Mouse (Mus musculus) intestine, embryonic 16.5 days (tissue): ENCODE measurements around the gene Tmem222. TPM values are rescaled to one million over a fixed set of nuclear protein-coding genes. Genes with fewer than 3 reads are reported as not detected.

ENCODE experiments used
- ATAC-seq: fragments of 200-750 bp; cut with Nextera tagmentation; 2 replicates; pipeline ENCODE4 v1.8.0; 2017; ENCODE audit warnings: moderate TSS enrichment, moderate library complexity
- H3K27ac ChIP-seq: fragments of 300-500 bp; sonication (generic); 2 replicates; pipeline ENCODE4 v1.5.1; 2014; ENCODE audit warnings: mild to moderate bottlenecking, low read length
- H3K27me3 ChIP-seq: fragments of 300-500 bp; sonication (generic); replicated peaks from 2 replicates; pipeline ENCODE4 v1.6.1; 2014; ENCODE audit warnings: low read length, control low read depth, mixed read lengths; ENCODE audit not compliant: control insufficient read depth, insufficient read depth
- H3K36me3 ChIP-seq: fragments of 300-500 bp; sonication (generic); 2 replicates; pipeline ENCODE4 v1.6.1; 2014; ENCODE audit warnings: low read length, control low read depth; ENCODE audit not compliant: control insufficient read depth, insufficient read depth
- H3K4me1 ChIP-seq: fragments of 300-500 bp; sonication (generic); 2 replicates; pipeline ENCODE4 v1.6.1; 2014; ENCODE audit warnings: low read length, control low read depth, mixed read lengths; ENCODE audit not compliant: control insufficient read depth, insufficient read depth
- H3K4me2 ChIP-seq: fragments of 300-500 bp; sonication (generic); 2 replicates; pipeline ENCODE4 v1.6.1; 2014; ENCODE audit warnings: low read depth, low read length, control low read depth
- H3K4me3 ChIP-seq: fragments of 300-500 bp; sonication (generic); 2 replicates; pipeline ENCODE4 v1.5.1; 2014; ENCODE audit warnings: mild to moderate bottlenecking, low read length
- H3K9ac ChIP-seq: fragments of 300-500 bp; sonication (generic); 2 replicates; pipeline ENCODE4 v1.6.1; 2014; ENCODE audit warnings: low read depth, low read length
- H3K9me3 ChIP-seq: fragments of 300-500 bp; sonication (generic); 2 replicates; pipeline ENCODE4 v1.6.1; 2016; ENCODE audit warnings: low read length, control low read depth; ENCODE audit not compliant: control insufficient read depth
- WGBS: fragments of 180-500 bp; shearing (Covaris S2); extraction: QIAGEN DNeasy Blood & Tissue Kit; methylation state at CpG from one replicate; pipeline ENCODE4 v1.1.7; 2014; 5-methylcytosine and 5-hydroxymethylcytosine counted together
- polyA plus RNA-seq: library from polyadenylated mRNA; unstranded; fragments of >200 nt; fragmentation: Nextera tagmentation; extraction: Ambion mirVana; gene quantifications from 2 replicates; pipeline ENCODE4 v1.2.1, GENCODE M21; 2015

Gene Tmem222
- polyA plus RNA-seq, 1 experiment from 2014 or later = 75.7 TPM

GRCm38 (mm10) chr4:133270929-133271328, 6.7 kb downstream of the Tmem222 start:
- Histone ChIP-seq H3K27ac (no peak overlapping the region), H3K4me3 (no peak overlapping the region), H3K4me2 (no peak overlapping the region), H3K4me1 (peaks cover 5% of the 10 kb centered on the region), H3K36me3 (peaks cover 10% of the 10 kb centered on the region; the same call in 1 of the 2 replicates), H3K9me3 (no peaks in the 10 kb centered on the region), H3K9ac (no peak overlapping the region), H3K27me3 (no peaks in the 10 kb centered on the region)
- ATAC-seq = no peak
- 89% methylated on average over 9 of the region's 9 CpGs for WGBS

GRCm38 (mm10) chr4:133269596-133269995, 8.0 kb downstream of the Tmem222 start:
- Histone ChIP-seq H3K27me3 (no peaks in the 10 kb centered on the region), H3K27ac (no peak overlapping the region), H3K9me3 (no peaks in the 10 kb centered on the region), H3K36me3 (peaks cover 21% of the 10 kb centered on the region), H3K4me3 (no peak overlapping the region), H3K9ac (no peak overlapping the region), H3K4me1 (no peaks in the 10 kb centered on the region), H3K4me2 (no peak overlapping the region)
- WGBS = 94% methylated on average over 3 of the region's 3 CpGs
- ATAC-seq = no peak

GRCm38 (mm10) chr4:133268931-133269330, 8.7 kb downstream of the Tmem222 start:
- Histone ChIP-seq H3K4me1 (no peaks in the 10 kb centered on the region), H3K4me3 (no peak overlapping the region), H3K4me2 (no peak overlapping the region), H3K27ac (no peak overlapping the region), H3K27me3 (no peaks in the 10 kb centered on the region), H3K9me3 (no peaks in the 10 kb centered on the region), H3K36me3 (peaks cover 22% of the 10 kb centered on the region), H3K9ac (no peak overlapping the region)
- ATAC-seq = no peak
- WGBS = 94% methylated on average over 3 of the region's 3 CpGs

GRCm38 (mm10) chr4:133266248-133266880, 11.2 kb downstream of the Tmem222 start:
- H3K27me3 ChIP-seq = no peaks in the 10 kb centered on the region
- H3K9ac ChIP-seq = no peak overlapping the region
- H3K27ac ChIP-seq = no peak overlapping the region
- H3K4me2 ChIP-seq = no peak overlapping the region
- WGBS = 94% methylated on average over 12 of the region's 12 CpGs
- no peaks in the 10 kb centered on the region for H3K9me3 ChIP-seq
- H3K4me1 ChIP-seq = no peaks in the 10 kb centered on the region
- ATAC-seq = no peak
- H3K4me3 ChIP-seq = no peak overlapping the region
- H3K36me3 ChIP-seq = peaks cover 22% of the 10 kb centered on the region

- Histone ChIP-seq H3K36me3 (peaks cover 22% of the 10 kb centered on the region), H3K9ac (no peak overlapping the region), H3K4me2 (no peak overlapping the region), H3K9me3 (no peaks in the 10 kb centered on the region), H3K4me1 (no peaks in the 10 kb centered on the region), H3K4me3 (no peak overlapping the region), H3K27me3 (no peaks in the 10 kb centered on the region), H3K27ac (no peak overlapping the region)
- 81% methylated on average over 4 of the region's 4 CpGs for WGBS
- ATAC-seq = no peak
Observed at GRCm38 (mm10) chr4:133265759-133266158, 11.8 kb downstream of the Tmem222 start.

GRCm38 (mm10) chr4:133265297-133265696, 12.3 kb downstream of the Tmem222 start:
- Histone ChIP-seq H3K36me3 (peaks cover 22% of the 10 kb centered on the region), H3K9ac (no peak overlapping the region), H3K9me3 (no peaks in the 10 kb centered on the region), H3K4me2 (no peak overlapping the region), H3K4me1 (no peaks in the 10 kb centered on the region), H3K4me3 (no peak overlapping the region), H3K27ac (no peak overlapping the region), H3K27me3 (no peaks in the 10 kb centered on the region)
- no peak for ATAC-seq
- WGBS = 93% methylated on average over 3 of the region's 3 CpGs

GRCm38 (mm10) chr4:133264559-133264958, 13.0 kb downstream of the Tmem222 start:
- ATAC-seq = no peak
- H3K36me3 ChIP-seq = peaks cover 19% of the 10 kb centered on the region

GRCm38 (mm10) chr4:133263756-133264155, 13.8 kb downstream of the Tmem222 start:
- Histone ChIP-seq H3K4me2 (no peak overlapping the region), H3K27me3 (no peaks in the 10 kb centered on the region), H3K4me3 (no peak overlapping the region), H3K27ac (no peak overlapping the region), H3K4me1 (no peaks in the 10 kb centered on the region), H3K9me3 (no peaks in the 10 kb centered on the region), H3K36me3 (peaks cover 19% of the 10 kb centered on the region), H3K9ac (no peak overlapping the region)
- no peak for ATAC-seq
- 91% methylated on average over 5 of the region's 5 CpGs for WGBS

More at GRCm38 (mm10) chr4:133264559-133264958, 13.0 kb downstream of the Tmem222 start:
- no peaks in the 10 kb centered on the region for H3K9me3 ChIP-seq
- H3K9ac ChIP-seq = no peak overlapping the region
- H3K27ac ChIP-seq = no peak overlapping the region
- no peak overlapping the region for H3K4me3 ChIP-seq
- 95% methylated on average over 2 of the region's 2 CpGs for WGBS
- no peak overlapping the region for H3K4me2 ChIP-seq
- H3K27me3 ChIP-seq = no peaks in the 10 kb centered on the region
- no peaks in the 10 kb centered on the region for H3K4me1 ChIP-seq

GRCm38 (mm10) chr4:133262882-133263281, 14.7 kb downstream of the Tmem222 start, which contains the start of gene Sytl1:
TSS of gene Sytl1 (minus strand) at chr4:133263113.
- peak; percentile 48; the same call in 1 of the 2 replicates for ATAC-seq
- H3K27ac ChIP-seq = no peak within 1 kb of the TSS
- peak within 1 kb of the TSS; percentile 37; the same call in 1 of the 2 replicates for H3K9ac ChIP-seq
- peaks cover 1% of the 10 kb centered on the region; the same call in 1 of the 2 replicates for H3K4me1 ChIP-seq
- H3K4me3 ChIP-seq = no peak within 1 kb of the TSS; the same call in 1 of the 2 replicates
- H3K36me3 ChIP-seq = peaks cover 19% of the 10 kb centered on the region
- H3K4me2 ChIP-seq = no peak within 1 kb of the TSS
- H3K27me3 ChIP-seq = no peaks in the 10 kb centered on the region
- H3K9me3 ChIP-seq = no peaks in the 10 kb centered on the region
- 41% methylated on average over 7 of the region's 7 CpGs for WGBS

GRCm38 (mm10) chr4:133262375-133262765, 15.2 kb downstream of the Tmem222 start:
- Histone ChIP-seq H3K9me3 (no peaks in the 10 kb centered on the region), H3K36me3 (peaks cover 19% of the 10 kb centered on the region), H3K27me3 (no peaks in the 10 kb centered on the region), H3K4me1 (peaks cover 7% of the 10 kb centered on the region), H3K4me2 (no peak overlapping the region), H3K4me3 (no peak overlapping the region; the same call in 1 of the 2 replicates), H3K9ac (no peak overlapping the region), H3K27ac (no peak overlapping the region)
- 76% methylated on average over 7 of the region's 7 CpGs for WGBS
- no peak for ATAC-seq
